Mouse (Mus musculus): Measurements from ENCODE around the gene Dab2ip.

DNA sequence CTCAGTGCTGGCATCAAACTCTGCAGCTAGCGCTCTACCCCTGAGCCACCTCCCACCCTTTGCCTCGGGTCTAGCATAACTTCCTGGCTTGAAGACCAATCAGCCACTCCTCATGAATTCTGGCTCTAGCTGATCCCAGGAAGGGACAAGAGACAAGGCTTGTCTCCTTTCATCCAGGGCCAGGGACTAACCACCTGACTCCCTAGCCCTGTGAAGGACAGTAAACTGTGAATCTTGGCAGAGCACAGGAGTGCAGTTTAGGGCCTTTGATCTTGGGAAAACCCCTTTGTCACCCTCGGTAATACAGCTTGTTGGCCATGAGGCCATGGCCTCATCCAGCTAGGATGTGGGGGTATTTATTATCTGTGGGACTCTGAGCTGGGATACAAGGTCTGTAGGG, 100.2 kb downstream of the Dab2ip start:
- TF ChIP-seq CTCF (IDR thresholded peaks at IDR 0.05), result no peak
- 0 out of 2 replicates have a peak, but pooled peaks have one; percentile 27 for TF ChIP-seq EP300 (IDR thresholded peaks at IDR 0.05; ENCODE audit: insufficient read depth, low read depth, low read length)
